Mouse (Mus musculus) heart, embryonic 12.5 days (tissue): ENCODE data around the gene Sestd1. TPM values are rescaled to one million over a fixed set of nuclear protein-coding genes. Genes with fewer than 3 reads are reported as not detected.

Source experiments
- ATAC-seq: fragments of 200-750 bp; cut with Nextera tagmentation; 2 replicates; pipeline ENCODE4 v1.8.0; 2017; ENCODE audit warnings: moderate TSS enrichment, moderate library complexity; ENCODE audit not compliant: insufficient number of reproducible peaks, low FRiP score
- H3K27ac ChIP-seq: fragments of 300-500 bp; sonication (generic); 2 replicates; pipeline ENCODE4 v1.5.1; 2016; ENCODE audit warnings: mild to moderate bottlenecking, moderate library complexity; ENCODE audit not compliant: poor library complexity, severe bottlenecking
- H3K27me3 ChIP-seq: fragments of 300-500 bp; sonication (generic); replicated peaks from 2 replicates; pipeline ENCODE4 v1.6.1; 2016; ENCODE audit warnings: mild to moderate bottlenecking, moderate library complexity
- H3K36me3 ChIP-seq: fragments of 300-500 bp; sonication (generic); 2 replicates; pipeline ENCODE4 v1.6.1; 2016; ENCODE audit warnings: mild to moderate bottlenecking, moderate library complexity
- H3K4me1 ChIP-seq: fragments of 300-500 bp; sonication (generic); replicated peaks from 2 replicates; pipeline ENCODE4 v1.6.1; 2016; ENCODE audit warnings: mild to moderate bottlenecking
- H3K4me2 ChIP-seq: fragments of 300-500 bp; sonication (generic); 2 replicates; pipeline ENCODE4 v1.6.1; 2016; ENCODE audit warnings: mild to moderate bottlenecking, moderate library complexity
- H3K4me3 ChIP-seq: fragments of 300-500 bp; sonication (generic); 2 replicates; pipeline ENCODE4 v1.5.1; 2016; ENCODE audit warnings: mild to moderate bottlenecking
- H3K9ac ChIP-seq: fragments of 300-500 bp; sonication (generic); 2 replicates; pipeline ENCODE4 v1.6.1; 2016; ENCODE audit warnings: mild to moderate bottlenecking, moderate library complexity
- H3K9me3 ChIP-seq: fragments of 300-500 bp; sonication (generic); replicated peaks from 2 replicates; pipeline ENCODE4 v1.6.1; 2016; ENCODE audit warnings: mild to moderate bottlenecking, moderate library complexity
- WGBS: fragments of 180-500 bp; shearing (Covaris S2); methylation state at CpG from one replicate; pipeline ENCODE4 v1.1.7; 2016; 5-methylcytosine and 5-hydroxymethylcytosine counted together
- polyA plus RNA-seq: library from polyadenylated mRNA; unstranded; fragments of >200 nt; fragmentation: Nextera tagmentation; extraction: Ambion mirVana; gene quantifications from 2 replicates; pipeline ENCODE4 v1.2.1, GENCODE M21; 2016

Sestd1 gene
- polyA plus RNA-seq, 1 experiment from 2014 or later, result 12.5 TPM

- Histone ChIP-seq H3K4me3 (no peak overlapping the region), H3K9ac (no peak overlapping the region), H3K4me2 (peak overlapping the region; percentile 33; the same call in 1 of the 2 replicates), H3K4me1 (peaks cover 37% of the 10 kb centered on the region), H3K27me3 (no peaks in the 10 kb centered on the region), H3K36me3 (peaks cover 56% of the 10 kb centered on the region), H3K9me3 (no peaks in the 10 kb centered on the region), H3K27ac (no peak overlapping the region; the same call in 1 of the 2 replicates)
- WGBS, result 53% methylated on average over 3 of the region's 3 CpGs
- ATAC-seq, result no peak
These were observed 115.7 kb downstream of the Sestd1 start for GRCm38 (mm10) chr2:77164662-77165061.

DNA sequence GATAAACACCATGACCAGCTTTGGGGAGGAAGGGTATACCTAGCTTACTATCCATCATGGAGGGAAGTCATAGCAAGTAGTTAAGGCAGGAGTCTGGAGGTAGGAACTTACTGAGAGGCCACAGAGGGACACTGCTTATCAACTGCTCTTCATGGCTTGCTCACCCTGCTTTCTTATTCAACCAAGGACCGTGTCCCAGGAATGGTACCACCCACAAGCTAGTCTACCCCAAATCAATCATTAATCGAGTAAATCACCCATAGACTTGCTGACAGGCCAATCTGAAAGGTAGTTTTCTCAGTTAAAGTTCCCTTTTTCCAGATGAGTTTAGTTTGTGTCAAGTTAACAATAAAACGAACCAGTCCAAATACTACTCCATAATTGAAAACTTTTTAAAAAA lies 117.0 kb downstream of the Sestd1 start:
- no peaks in the 10 kb centered on the region for H3K27me3 ChIP-seq

DNA sequence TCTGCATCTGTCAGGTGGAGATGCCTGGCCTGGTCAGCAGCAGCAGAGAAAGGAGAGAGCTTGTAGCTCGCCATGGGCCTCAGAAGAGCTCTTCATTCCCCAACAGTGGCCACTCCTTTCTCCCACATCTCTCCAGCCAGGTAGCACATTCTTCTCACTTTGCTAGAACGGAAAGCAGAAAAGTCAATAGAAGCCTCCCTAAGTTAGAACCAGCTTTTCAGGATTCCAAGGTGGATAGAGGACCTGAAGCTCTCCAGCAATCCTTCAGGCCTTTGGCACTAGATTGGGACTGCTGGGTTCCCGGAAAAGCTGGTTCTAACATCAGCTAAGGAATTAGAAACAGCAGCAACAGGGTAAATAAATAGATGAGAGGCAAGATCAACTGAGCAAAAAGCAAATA lies 118.3 kb downstream of the Sestd1 start:
- Histone ChIP-seq H3K27me3 (no peaks in the 10 kb centered on the region), H3K9ac (no peak overlapping the region), H3K4me3 (no peak overlapping the region), H3K4me2 (no peak overlapping the region), H3K9me3 (no peaks in the 10 kb centered on the region), H3K36me3 (peaks cover 55% of the 10 kb centered on the region), H3K4me1 (peaks cover 22% of the 10 kb centered on the region), H3K27ac (no peak overlapping the region)
- no peak for ATAC-seq
- 79% methylated on average over 3 of the region's 3 CpGs for WGBS

More for the DNA sequence above, 117.0 kb downstream of the Sestd1 start:
- Histone ChIP-seq H3K36me3 (peaks cover 63% of the 10 kb centered on the region), H3K4me2 (no peak overlapping the region), H3K4me3 (no peak overlapping the region), H3K9ac (no peak overlapping the region), H3K4me1 (peaks cover 33% of the 10 kb centered on the region), H3K27ac (no peak overlapping the region), H3K9me3 (no peaks in the 10 kb centered on the region)
- no peak for ATAC-seq
- WGBS, result 83% methylated on average over 3 of the region's 3 CpGs

GRCm38 (mm10) chr2:77157546-77157945 lies 122.8 kb downstream of the Sestd1 start:
- WGBS, result 95% methylated on average over 4 of the region's 4 CpGs
- ATAC-seq, result no peak
- H3K27me3 ChIP-seq, result no peaks in the 10 kb centered on the region
- peaks cover 6% of the 10 kb centered on the region; the same call in 1 of the 2 replicates for H3K9me3 ChIP-seq
- H3K4me1 ChIP-seq, result peaks cover 12% of the 10 kb centered on the region
- no peak overlapping the region for H3K27ac ChIP-seq
- peaks cover 48% of the 10 kb centered on the region for H3K36me3 ChIP-seq
- H3K9ac ChIP-seq, result no peak overlapping the region
- no peak overlapping the region for H3K4me3 ChIP-seq
- H3K4me2 ChIP-seq, result no peak overlapping the region

GRCm38 (mm10) chr2:77154080-77154479 lies 126.3 kb downstream of the Sestd1 start:
- Histone ChIP-seq H3K36me3 (peaks cover 18% of the 10 kb centered on the region), H3K9me3 (peaks cover 6% of the 10 kb centered on the region; the same call in 1 of the 2 replicates), H3K4me1 (peaks cover 37% of the 10 kb centered on the region), H3K27ac (no peak overlapping the region), H3K9ac (no peak overlapping the region), H3K27me3 (no peaks in the 10 kb centered on the region), H3K4me2 (no peak overlapping the region), H3K4me3 (no peak overlapping the region)
- 11% methylated on average over 4 of the region's 4 CpGs for WGBS
- ATAC-seq, result no peak

DNA sequence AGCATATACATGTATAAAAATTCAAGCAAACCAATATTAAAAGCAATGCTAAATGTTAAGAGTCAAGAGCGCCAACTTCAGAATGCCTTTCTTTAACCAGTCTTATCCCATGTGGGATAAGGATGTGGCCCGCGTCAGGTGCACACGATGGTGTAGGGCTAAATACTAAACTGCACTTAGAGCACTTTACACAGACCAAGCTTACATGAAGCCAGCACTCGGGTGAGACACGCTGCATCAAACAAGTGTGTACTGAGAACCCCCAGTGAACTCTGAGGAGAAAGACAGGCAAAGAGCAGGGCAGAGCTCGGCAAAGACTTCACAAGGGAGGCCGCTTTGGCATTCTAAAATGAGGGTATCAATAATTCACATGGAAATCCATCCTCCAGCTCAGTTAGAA lies 129.1 kb downstream of the Sestd1 start:
- no peaks in the 10 kb centered on the region for H3K27me3 ChIP-seq
- peaks cover 7% of the 10 kb centered on the region for H3K36me3 ChIP-seq
- no peak overlapping the region for H3K27ac ChIP-seq
- ATAC-seq, result no peak
- H3K4me1 ChIP-seq, result peaks cover 59% of the 10 kb centered on the region
- H3K4me2 ChIP-seq, result no peak overlapping the region
- H3K4me3 ChIP-seq, result no peak overlapping the region
- 88% methylated on average over 8 of the region's 8 CpGs for WGBS
- H3K9me3 ChIP-seq, result peaks cover under 1% of the 10 kb centered on the region; the same call in 1 of the 2 replicates
- no peak overlapping the region for H3K9ac ChIP-seq

GRCm38 (mm10) chr2:77149576-77149975 lies 130.8 kb downstream of the Sestd1 start:
- no peaks in the 10 kb centered on the region for H3K27me3 ChIP-seq
- 78% methylated on average over 2 of the region's 2 CpGs for WGBS
- no peak for ATAC-seq
- no peak overlapping the region for H3K4me2 ChIP-seq
- no peaks in the 10 kb centered on the region for H3K9me3 ChIP-seq
- no peak overlapping the region for H3K4me3 ChIP-seq
- H3K36me3 ChIP-seq, result no peaks in the 10 kb centered on the region; the same call in 1 of the 2 replicates
- no peak overlapping the region for H3K9ac ChIP-seq
- H3K27ac ChIP-seq, result no peak overlapping the region
- H3K4me1 ChIP-seq, result peaks cover 64% of the 10 kb centered on the region

- H3K9me3 ChIP-seq, result no peaks in the 10 kb centered on the region
- no peak overlapping the region for H3K4me3 ChIP-seq
- no peak overlapping the region for H3K27ac ChIP-seq
- peaks cover 64% of the 10 kb centered on the region for H3K4me1 ChIP-seq
- H3K9ac ChIP-seq, result no peak overlapping the region
- H3K27me3 ChIP-seq, result no peaks in the 10 kb centered on the region
- no peaks in the 10 kb centered on the region; the same call in 1 of the 2 replicates for H3K36me3 ChIP-seq
- WGBS, result 61% methylated on average over 4 of the region's 4 CpGs
- ATAC-seq, result no peak
- no peak overlapping the region for H3K4me2 ChIP-seq
These were observed 132.2 kb downstream of the Sestd1 start for GRCm38 (mm10) chr2:77148215-77148614.

DNA sequence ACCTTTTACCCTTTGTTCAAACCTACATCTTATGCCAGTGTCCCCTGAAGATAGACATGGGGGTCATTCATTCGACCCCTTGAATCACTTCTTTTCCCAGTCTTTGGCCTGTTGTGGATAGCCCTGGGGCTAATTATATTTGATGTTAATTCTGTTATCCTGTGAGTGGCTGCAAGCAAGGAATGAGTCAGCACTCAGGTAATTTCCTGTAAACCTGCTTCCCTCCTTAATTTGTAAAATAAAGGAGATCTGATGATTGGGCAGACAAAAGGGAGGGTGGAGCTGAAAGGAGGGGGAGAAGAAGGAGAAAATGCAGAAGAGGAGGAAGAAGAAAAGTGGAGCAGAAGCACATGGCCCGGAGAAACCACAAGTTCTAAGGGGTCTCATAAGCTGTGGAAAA lies 133.4 kb downstream of the Sestd1 start:
- Histone ChIP-seq H3K27me3 (no peaks in the 10 kb centered on the region), H3K4me1 (peaks cover 59% of the 10 kb centered on the region), H3K27ac (no peak overlapping the region), H3K4me2 (no peak overlapping the region), H3K9ac (no peak overlapping the region), H3K4me3 (no peak overlapping the region), H3K36me3 (peaks cover 2% of the 10 kb centered on the region), H3K9me3 (no peaks in the 10 kb centered on the region)
- ATAC-seq, result no peak
- 74% methylated on average over 2 of the region's 2 CpGs for WGBS

DNA sequence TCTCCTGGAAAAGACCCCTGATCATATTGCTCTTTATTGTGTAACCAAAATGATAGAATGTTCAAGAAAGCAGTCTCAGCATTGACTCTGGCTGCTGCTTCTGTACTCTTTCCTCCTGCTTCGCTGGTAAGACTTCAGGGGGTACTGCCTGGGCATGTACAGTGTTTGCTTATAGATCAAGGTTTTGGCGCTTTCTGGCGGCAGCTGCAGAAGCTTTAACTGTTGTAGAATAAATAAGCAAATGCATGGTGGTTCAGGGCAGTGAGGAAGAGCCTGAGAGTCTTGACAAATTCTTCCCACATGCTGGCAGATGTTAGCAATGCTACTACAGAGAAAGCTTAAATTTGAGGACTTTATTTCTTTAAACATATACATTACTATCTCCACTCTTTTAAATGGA lies 134.1 kb downstream of the Sestd1 start:
- peaks cover 4% of the 10 kb centered on the region for H3K36me3 ChIP-seq
- peaks cover 56% of the 10 kb centered on the region for H3K4me1 ChIP-seq
- no peaks in the 10 kb centered on the region for H3K9me3 ChIP-seq
- H3K4me2 ChIP-seq, result no peak overlapping the region
- ATAC-seq, result no peak
- 63% methylated on average over 3 of the region's 3 CpGs for WGBS
- no peak overlapping the region for H3K4me3 ChIP-seq
- H3K27me3 ChIP-seq, result no peaks in the 10 kb centered on the region
- H3K9ac ChIP-seq, result no peak overlapping the region
- no peak overlapping the region for H3K27ac ChIP-seq

GRCm38 (mm10) chr2:77143536-77143935 lies 136.9 kb downstream of the Sestd1 start:
- H3K4me1 ChIP-seq, result peaks cover 44% of the 10 kb centered on the region
- no peaks in the 10 kb centered on the region for H3K27me3 ChIP-seq

DNA sequence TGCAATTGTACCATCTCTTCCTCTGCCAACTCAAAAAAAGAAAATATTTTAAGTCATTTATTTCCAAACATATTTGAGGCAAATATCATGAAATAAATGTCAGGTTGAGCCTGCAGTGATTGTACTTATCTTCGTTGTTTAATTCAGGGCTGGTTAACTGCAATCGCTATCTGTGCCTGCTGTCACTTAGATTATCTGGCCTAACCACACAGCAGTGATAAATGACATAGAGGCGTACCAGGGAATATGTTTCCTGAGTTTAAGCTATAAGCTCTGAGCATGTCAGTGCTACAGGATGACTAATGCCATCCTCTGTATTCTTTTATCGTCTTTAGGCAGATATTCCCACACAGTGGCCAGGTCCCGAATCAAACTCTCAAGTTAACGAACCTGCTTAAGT lies 141.5 kb downstream of the Sestd1 start:
- Histone ChIP-seq H3K9ac (no peak overlapping the region), H3K4me2 (no peak overlapping the region), H3K9me3 (no peaks in the 10 kb centered on the region), H3K4me1 (peaks cover 24% of the 10 kb centered on the region), H3K4me3 (no peak overlapping the region), H3K36me3 (peaks cover 6% of the 10 kb centered on the region), H3K27ac (no peak overlapping the region), H3K27me3 (no peaks in the 10 kb centered on the region)
- WGBS, result 62% methylated on average over 6 of the region's 6 CpGs
- no peak for ATAC-seq

More at GRCm38 (mm10) chr2:77143536-77143935, 136.9 kb downstream of the Sestd1 start:
- no peak overlapping the region for H3K4me3 ChIP-seq
- H3K27ac ChIP-seq, result no peak overlapping the region
- peaks cover 6% of the 10 kb centered on the region for H3K36me3 ChIP-seq
- H3K4me2 ChIP-seq, result no peak overlapping the region
- no peak for ATAC-seq
- 85% methylated on average over 6 of the region's 6 CpGs for WGBS
- H3K9me3 ChIP-seq, result no peaks in the 10 kb centered on the region
- no peak overlapping the region for H3K9ac ChIP-seq
